Mouse (Mus musculus) stomach, adult 2 months (tissue): ENCODE results near the gene Cyp2a4. TPM values are rescaled to one million over a fixed set of nuclear protein-coding genes. Genes with fewer than 3 reads are reported as not detected.

Experiments used
- polyA plus RNA-seq: library from polyadenylated mRNA; depleted of rRNA; stranded (reverse); fragments of >200 nt; gene quantifications from 2 replicates; pipeline ENCODE4 v1.2.3, GENCODE M21; 2012; rRNA removed

Gene Cyp2a4
- not detected in 2 replicates for polyA plus RNA-seq

DNA sequence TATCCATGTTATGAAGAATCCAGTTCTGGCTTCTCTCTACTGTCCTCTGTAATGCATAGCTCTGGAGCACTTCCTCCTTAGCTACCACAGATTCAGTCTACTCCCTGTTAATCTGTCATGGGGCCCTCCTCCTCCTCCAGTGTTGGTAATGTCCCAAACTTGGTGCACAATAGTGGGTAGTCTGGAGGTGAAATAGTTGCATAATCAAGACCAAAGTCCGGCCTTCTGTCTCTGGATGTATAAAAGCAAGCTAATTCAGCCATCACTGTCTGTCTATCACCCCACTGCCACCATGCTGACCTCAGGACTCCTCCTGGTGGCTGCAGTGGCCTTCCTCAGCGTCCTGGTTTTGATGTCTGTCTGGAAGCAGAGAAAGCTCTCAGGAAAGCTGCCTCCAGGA is at the start of gene Cyp2a4:
TSS of gene Cyp2a4 (plus strand) at position 244 of the 400 bp plus-strand sequence.

DNA sequence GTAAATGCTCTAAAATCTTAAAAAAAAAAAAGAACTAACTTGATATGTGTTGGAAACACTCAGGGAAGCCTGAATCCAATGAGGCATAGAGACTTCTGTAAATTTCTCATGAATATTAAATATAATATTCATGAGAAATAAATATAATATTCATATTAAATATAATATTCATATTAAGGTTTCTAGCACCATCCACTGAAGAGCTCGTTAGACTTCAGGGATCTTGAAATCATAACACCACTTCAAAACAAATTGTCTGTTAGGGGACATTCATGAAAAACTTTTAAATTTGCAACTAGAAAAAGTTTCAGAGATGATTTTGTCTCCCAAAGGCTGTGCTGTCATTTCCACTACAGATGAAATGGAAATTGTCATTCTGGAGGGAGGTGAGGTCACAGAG is 46.9 kb upstream of the Cyp2a4 start, which contains the start of gene Vmn1r184:
TSS of gene Vmn1r184 (plus strand) at position 301 of the 400 bp plus-strand sequence.

Other genes with a start within 250 kb of the Cyp2a4 start
- not detected in 2 replicates for gene Cyp2b13, start 245.7 kb upstream of the Cyp2a4 start, polyA plus RNA-seq
- gene Cyp2b9, start 133.8 kb upstream of the Cyp2a4 start, polyA plus RNA-seq: not detected in 2 replicates
- not detected in 2 replicates for gene Vmn1r184, start 46.8 kb upstream of the Cyp2a4 start, polyA plus RNA-seq
- not detected in 2 replicates for gene Nlrp9c, start 96.5 kb downstream of the Cyp2a4 start, polyA plus RNA-seq
- not detected in 2 replicates for gene Nlrp4a, start 127.9 kb downstream of the Cyp2a4 start, polyA plus RNA-seq
- not detected in 2 replicates for gene Nlrp9a, start 227.9 kb downstream of the Cyp2a4 start, polyA plus RNA-seq